Mouse (Mus musculus) liver, embryonic 14.5 days (tissue): ENCODE results near the gene Lrp2. TPM values are rescaled to one million over a fixed set of nuclear protein-coding genes. Genes with fewer than 3 reads are reported as not detected.

ENCODE experiments used
- ATAC-seq: fragments of 200-750 bp; cut with Nextera tagmentation; 2 replicates; pipeline ENCODE4 v1.8.0; 2017; ENCODE audit warnings: moderate number of reproducible peaks, mild to moderate bottlenecking, moderate library complexity; ENCODE audit not compliant: insufficient read depth
- DNase-seq, 3 experiments: peaks; one replicate each; pipeline ENCODE4 v3.0.0-alpha.2; 2012 to 2013; ENCODE audit warnings: low read depth in 3 of 3, low spot score in 3 of 3
- H3K27ac ChIP-seq: fragments of 300-500 bp; sonication (generic); 2 replicates; pipeline ENCODE4 v1.5.1; 2014; ENCODE audit warnings: moderate library complexity, mild to moderate bottlenecking, control low read depth, inconsistent platforms
- H3K27me3 ChIP-seq: fragments of 300-500 bp; sonication (generic); 2 replicates; pipeline ENCODE4 v1.6.1; 2014; ENCODE audit warnings: mild to moderate bottlenecking, low read length, moderate library complexity; ENCODE audit not compliant: control insufficient read depth, insufficient read depth
- H3K36me3 ChIP-seq: fragments of 300-500 bp; sonication (generic); replicated peaks from 2 replicates; pipeline ENCODE4 v1.6.1; 2014; ENCODE audit warnings: low read depth; ENCODE audit not compliant: control insufficient read depth, insufficient read depth
- H3K4me1 ChIP-seq, 2 experiments: fragments of 200-500 bp in 1 of 2; fragments of 300-500 bp in 1 of 2; sonication (generic) in 1 of 2; replicated peaks; 2 replicates each; pipeline ENCODE4 v1.6.1; 2012 to 2014; ENCODE audit warnings: antibody characterized with exemption in 1 of 2, inconsistent platforms in 1 of 2, low read length in 1 of 2; ENCODE audit not compliant: control insufficient read depth in 2 of 2, insufficient read depth in 2 of 2
- H3K4me2 ChIP-seq: fragments of 300-500 bp; sonication (generic); 2 replicates; pipeline ENCODE4 v1.6.1; 2014; ENCODE audit warnings: low read depth, mild to moderate bottlenecking, control low read depth, moderate library complexity
- H3K4me3 ChIP-seq, 2 experiments: fragments of 200-500 bp in 1 of 2; fragments of 300-500 bp in 1 of 2; sonication (generic) in 1 of 2; 2 replicates each; pipeline ENCODE4 v1.5.1; 2012 to 2014; ENCODE audit warnings: low read depth in 2 of 2, low read length in 2 of 2, mild to moderate bottlenecking in 2 of 2, control low read depth in 1 of 2, inconsistent platforms in 1 of 2, moderate library complexity in 1 of 2; ENCODE audit not compliant: insufficient read depth in 1 of 2
- H3K9ac ChIP-seq: fragments of 300-500 bp; sonication (generic); replicated peaks from 2 replicates; pipeline ENCODE4 v1.6.1; 2014; ENCODE audit warnings: mild to moderate bottlenecking, control low read depth, moderate library complexity
- H3K9me3 ChIP-seq: fragments of 300-500 bp; sonication (generic); 2 replicates; pipeline ENCODE4 v1.6.1; 2016; ENCODE audit warnings: low read length, mixed read lengths; ENCODE audit not compliant: control insufficient read depth
- CTCF ChIP-seq: IDR thresholded peaks from 2 replicates; pipeline ENCODE4 v1.5.1; 2016; ENCODE audit warnings: antibody characterized with exemption, low read depth, control low read depth
- EP300 ChIP-seq: IDR thresholded peaks from 2 replicates; pipeline ENCODE4 v1.6.1; 2016; ENCODE audit warnings: antibody characterized with exemption, low read depth
- WGBS: fragments of 180-500 bp; shearing (Covaris S2); extraction: QIAGEN DNeasy Blood & Tissue Kit; methylation state at CpG from one replicate; pipeline ENCODE4 v1.1.7; 2014; ENCODE audit not compliant: insufficient replicate concordance; 5-methylcytosine and 5-hydroxymethylcytosine counted together
- polyA plus RNA-seq, 2 experiments: library from polyadenylated mRNA; depleted of rRNA in 1 of 2; stranded (reverse) in 1 of 2; unstranded in 1 of 2; fragments of >200 nt; fragmentation: Nextera tagmentation in 1 of 2; extraction: Ambion mirVana in 1 of 2; gene quantifications; 2 replicates each; pipeline versions ENCODE4 v1.2.1 to v1.2.3; 2012 to 2014

The Lrp2 gene
- polyA plus RNA-seq, 2 experiments = 0.07 to 0.11 TPM

DNA sequence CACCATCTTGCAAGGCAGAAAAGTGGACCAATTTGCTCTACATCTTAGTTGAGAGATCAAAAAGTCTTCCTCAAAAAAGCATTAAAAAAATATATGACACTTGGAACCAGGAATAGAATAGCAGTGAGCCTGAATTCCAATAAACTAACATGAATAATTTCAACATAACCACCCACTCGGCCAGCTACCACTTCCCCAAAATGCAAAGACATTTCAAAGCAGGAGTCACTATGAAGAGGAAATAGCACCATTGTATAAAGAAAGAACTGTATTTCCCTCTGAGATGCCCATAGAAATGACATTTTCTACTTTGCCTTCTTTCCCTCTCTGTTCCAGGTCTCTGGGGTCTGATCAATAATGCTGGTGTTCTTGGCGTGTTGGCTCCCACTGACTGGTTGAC lies 191.9 kb downstream of the Lrp2 start:
- Histone ChIP-seq H3K4me3 (no peak overlapping the region), H3K4me1 (0 out of 4 replicates have a peak, but pooled peaks cover 0 to 4% of the 10 kb centered on the region in 2 experiments), H3K9me3 (no peaks in the 10 kb centered on the region), H3K9ac (no peak overlapping the region), H3K27me3 (no peaks in the 10 kb centered on the region), H3K36me3 (no peaks in the 10 kb centered on the region), H3K4me2 (no peak overlapping the region), H3K27ac (no peak overlapping the region)
- 45% methylated on average over 2 of the region's 2 CpGs for WGBS
- no peak for TF ChIP-seq CTCF
- TF ChIP-seq EP300 = no peak
- DNase-seq = no peak
- no peak for ATAC-seq

DNA sequence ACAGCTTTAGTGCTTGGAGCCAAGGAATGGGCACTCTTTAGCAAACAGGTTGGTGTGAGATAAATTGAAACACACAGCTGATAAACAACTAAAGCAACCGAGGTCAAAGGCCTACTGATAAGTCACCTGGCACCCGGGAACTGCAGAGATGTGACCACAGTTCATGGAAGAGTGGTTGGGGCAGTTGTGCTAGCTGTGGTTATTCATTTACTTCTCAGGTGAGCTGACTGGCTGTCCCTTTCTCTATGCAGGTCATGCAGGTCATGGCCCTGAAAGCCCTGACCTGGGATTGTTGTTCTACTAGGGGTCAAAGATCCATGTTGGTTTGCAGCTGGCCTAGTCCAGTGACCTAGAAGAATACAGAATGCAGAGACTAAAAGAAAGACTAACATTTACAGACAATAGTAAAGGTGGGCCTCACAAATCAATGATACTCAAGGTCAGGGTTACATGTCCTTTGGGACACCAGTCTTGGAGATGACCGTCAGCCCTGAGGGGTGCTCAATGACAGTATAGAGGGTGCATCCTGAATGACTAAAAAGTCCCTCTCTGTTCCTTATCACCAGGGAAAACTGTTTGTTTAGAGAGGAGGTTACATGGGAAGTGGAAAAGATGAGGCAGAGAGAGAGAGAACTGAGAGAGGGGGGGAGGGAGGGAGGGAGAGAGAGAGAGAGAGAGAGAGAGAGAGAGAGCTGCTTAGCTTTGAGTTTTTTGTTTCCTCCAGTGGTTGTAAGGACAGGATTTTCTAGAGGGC lies 199.6 kb downstream of the Lrp2 start:
- no peaks in the 10 kb centered on the region for H3K27me3 ChIP-seq
- peaks cover 0 to 8% of the 10 kb centered on the region in 2 experiments; a peak in 2 of 4 replicates for H3K4me1 ChIP-seq
- ATAC-seq (peak; percentile 88), DNase-seq (peak; percentile 20 to 41 (median 31))
- no peak overlapping the region for H3K4me3 ChIP-seq
- H3K4me2 ChIP-seq = no peak overlapping the region
- no peaks in the 10 kb centered on the region for H3K9me3 ChIP-seq
- no peak overlapping the region for H3K27ac ChIP-seq
- H3K36me3 ChIP-seq = no peaks in the 10 kb centered on the region
- no peak overlapping the region for H3K9ac ChIP-seq
- 36% methylated on average over 3 of the region's 3 CpGs for WGBS
- TF ChIP-seq CTCF = no peak
- no peak for TF ChIP-seq EP300

DNA sequence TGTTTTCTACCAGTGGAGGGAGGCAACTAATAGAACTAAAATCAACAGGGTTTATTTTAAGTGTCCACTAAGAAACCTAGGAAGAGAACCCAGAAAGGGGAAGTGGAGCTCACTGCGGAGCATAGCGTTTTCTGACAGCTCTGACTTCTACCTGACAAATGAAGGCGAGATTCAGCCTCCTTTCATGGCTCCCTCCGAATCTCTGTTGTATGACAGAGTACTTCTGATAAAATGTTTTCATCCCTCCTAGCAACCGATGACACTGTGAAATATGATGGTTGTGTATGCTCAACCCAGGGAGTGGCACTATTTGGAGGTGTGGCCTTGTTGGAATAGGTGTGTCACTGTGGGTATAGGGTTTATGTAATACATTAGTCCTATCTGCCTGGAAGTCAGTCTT lies 203.0 kb downstream of the Lrp2 start:
- H3K27ac ChIP-seq = no peak overlapping the region
- peaks cover 0 to 12% of the 10 kb centered on the region in 2 experiments; a peak in 2 of 4 replicates for H3K4me1 ChIP-seq
- 22% methylated on average over 5 of the region's 5 CpGs for WGBS
- TF ChIP-seq CTCF = no peak
- no peak for TF ChIP-seq EP300
- no peak overlapping the region for H3K4me3 ChIP-seq
- ATAC-seq (no peak), DNase-seq (no peak)
- no peaks in the 10 kb centered on the region for H3K27me3 ChIP-seq
- no peak overlapping the region for H3K4me2 ChIP-seq
- H3K9me3 ChIP-seq = no peaks in the 10 kb centered on the region
- H3K36me3 ChIP-seq = no peaks in the 10 kb centered on the region
- no peak overlapping the region for H3K9ac ChIP-seq

DNA sequence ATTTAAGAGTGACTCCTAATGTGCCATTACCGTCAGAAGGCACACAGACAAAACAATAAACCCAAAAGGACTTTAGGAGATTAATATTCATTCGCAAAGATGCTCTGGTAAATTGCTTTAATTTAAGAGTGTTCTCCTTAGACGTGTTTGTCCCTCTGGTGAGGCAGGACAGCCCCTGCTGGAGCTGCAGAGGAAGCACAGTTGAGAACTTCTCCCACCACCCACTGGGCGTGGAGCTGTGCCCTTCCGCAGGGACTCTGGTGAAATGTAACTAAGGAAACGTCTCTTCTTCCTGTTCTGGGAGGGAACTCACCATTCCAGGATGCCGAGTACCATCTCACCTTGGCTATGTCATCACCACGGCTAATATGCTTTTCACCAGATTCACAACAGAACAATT lies 204.1 kb downstream of the Lrp2 start:
- no peak overlapping the region for H3K27ac ChIP-seq
- no peak for ATAC-seq
- TF ChIP-seq CTCF = peak; percentile 53
- no peak for TF ChIP-seq EP300
- no peak for DNase-seq
- H3K4me1 ChIP-seq = peaks cover 0 to 10% of the 10 kb centered on the region in 2 experiments; a peak in 2 of 4 replicates
- no peaks in the 10 kb centered on the region for H3K27me3 ChIP-seq
- no peak overlapping the region for H3K4me2 ChIP-seq
- H3K4me3 ChIP-seq = no peak overlapping the region
- no peaks in the 10 kb centered on the region for H3K36me3 ChIP-seq
- no peak overlapping the region for H3K9ac ChIP-seq
- no peaks in the 10 kb centered on the region for H3K9me3 ChIP-seq
- 24% methylated on average over 8 of the region's 8 CpGs for WGBS

DNA sequence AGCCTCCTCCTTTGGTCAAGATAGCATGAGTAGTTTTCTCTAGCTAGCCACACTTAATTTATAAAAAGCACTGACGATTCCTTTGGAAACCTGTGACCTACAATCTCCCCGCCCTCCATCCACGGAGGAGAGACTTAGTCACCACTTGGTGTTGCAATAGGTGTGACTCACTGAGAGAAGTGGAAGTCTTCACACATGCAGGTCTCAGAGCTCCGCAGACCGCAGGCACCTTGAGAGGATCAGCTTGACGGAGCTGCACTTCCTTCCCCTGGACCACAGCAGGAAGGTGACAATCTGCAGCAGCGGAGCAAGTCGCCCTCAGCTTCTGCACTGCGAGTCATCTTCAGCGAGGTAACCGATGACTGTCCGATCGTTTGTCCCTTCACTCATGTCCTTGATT lies 205.6 kb downstream of the Lrp2 start, which contains the start of gene Dhrs9:
Gene Dhrs9, plus strand, starts transcription at position 165 of the 400 bp plus-strand sequence.
- no peak within 1 kb of the TSS for H3K27ac ChIP-seq
- ATAC-seq = no peak

More for the DNA sequence above, 205.6 kb downstream of the Lrp2 start, which contains the start of gene Dhrs9:
- no peak for TF ChIP-seq EP300
- TF ChIP-seq CTCF = no peak
- Histone ChIP-seq H3K9me3 (no peaks in the 10 kb centered on the region), H3K4me2 (no peak within 1 kb of the TSS), H3K4me1 (peaks cover 0 to 4% of the 10 kb centered on the region in 2 experiments; a peak in 1 of 4 replicates), H3K9ac (no peak within 1 kb of the TSS), H3K4me3 (no peak within 1 kb of the TSS), H3K36me3 (no peaks in the 10 kb centered on the region), H3K27me3 (no peaks in the 10 kb centered on the region)
- WGBS = 7% methylated on average over 13 of the region's 13 CpGs
- DNase-seq = peak in 2 of 3 experiments; percentile 11 to 58
